8 mouse cellular contexts compared by ENCODE assay signal in the genomic region with DNA sequence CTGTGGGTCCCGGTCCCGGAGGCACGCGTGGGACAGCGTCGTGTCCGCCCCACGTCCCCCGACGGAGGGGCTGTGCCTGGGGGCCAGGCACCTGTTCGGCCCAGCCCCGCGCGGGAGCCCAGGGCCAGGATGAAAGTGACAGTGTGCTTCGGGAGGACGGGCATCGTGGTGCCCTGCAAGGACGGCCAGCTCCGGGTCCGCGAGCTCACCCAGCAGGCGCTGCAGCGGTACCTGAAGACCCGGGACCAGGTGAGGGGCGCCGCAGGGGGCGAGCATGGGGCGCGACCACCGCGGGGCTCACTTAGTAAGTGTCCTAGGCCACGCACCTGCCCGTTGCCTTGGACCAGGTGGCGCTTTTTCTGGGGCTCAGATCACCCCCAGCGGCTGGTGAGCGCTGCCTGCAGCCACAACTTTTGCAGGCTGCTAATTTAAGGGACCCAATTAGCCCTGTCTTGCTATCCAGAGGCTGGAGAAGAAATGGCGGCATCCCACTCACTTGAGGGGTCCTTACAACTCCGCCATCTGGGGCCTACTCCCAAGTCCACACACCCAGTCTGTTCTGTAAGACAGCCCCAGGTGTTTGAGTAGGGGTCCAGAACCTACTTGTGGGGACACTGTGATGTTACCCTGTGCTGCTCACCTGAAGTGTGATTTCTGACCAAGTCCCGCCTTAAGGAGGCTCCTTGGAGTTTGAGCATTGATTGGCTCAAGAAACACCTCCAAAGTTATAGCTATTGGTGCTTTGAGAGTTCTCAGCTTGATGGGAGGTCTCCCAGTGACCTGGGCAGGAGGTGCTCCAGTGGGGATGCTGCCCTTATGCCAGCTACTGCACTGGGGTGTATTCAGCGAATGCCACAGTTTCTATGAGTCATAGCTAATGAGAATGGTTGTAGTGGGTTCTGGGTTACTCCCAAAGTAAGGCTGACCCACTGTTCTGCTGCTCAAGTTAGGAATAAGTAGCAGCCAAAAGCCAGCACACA. TPM values are rescaled to one million over a fixed set of nuclear protein-coding genes. Genes with fewer than 3 reads are reported as not detected.
DNase-seq lines count a peak whose midpoint lies in the region; ATAC-seq and TF ChIP-seq lines count a peak whose summit lies in the region.

No protein-coding gene starts in this region.

- peak overlapping the region; percentile 58 for H3K4me3 ChIP-seq in thymus, adult 2 months (ENCODE audit: control insufficient read depth, insufficient read depth, low read length)
- peak overlapping the region; percentile 92 for H3K4me3 ChIP-seq in heart, embryonic 12.5 days
- H3K4me3 ChIP-seq in kidney, embryonic 14.5 days (ENCODE audit: low read length), result peak overlapping the region; percentile 96
- peak overlapping the region; percentile 91 for H3K4me3 ChIP-seq in lung, postnatal 0 days (ENCODE audit: low read depth, low read length)

- no peak overlapping the region for H3K27ac ChIP-seq in thymus, adult 2 months (ENCODE audit: control insufficient read depth, insufficient read depth, low read length)
- H3K27ac ChIP-seq in heart, embryonic 12.5 days (ENCODE audit: poor library complexity, severe bottlenecking), result peak overlapping the region; percentile 15
- H3K27ac ChIP-seq in kidney, embryonic 14.5 days (ENCODE audit: low read depth, low read length), result no peak overlapping the region
- peak overlapping the region; percentile 88 for H3K27ac ChIP-seq in lung, postnatal 0 days (ENCODE audit: low read length)

- H3K9me3 ChIP-seq in heart, embryonic 12.5 days (replicated peaks), result no peaks in the 10 kb centered on the region
- H3K9me3 ChIP-seq in kidney, embryonic 14.5 days (ENCODE audit: control insufficient read depth, low read length), result no peaks in the 10 kb centered on the region
- H3K9me3 ChIP-seq in lung, postnatal 0 days (ENCODE audit: low read length), result no peaks in the 10 kb centered on the region

- H3K36me3 ChIP-seq in thymus, adult 2 months (ENCODE audit: control insufficient read depth, insufficient read depth, low read length), result no peaks in the 10 kb centered on the region
- H3K36me3 ChIP-seq in heart, embryonic 12.5 days, result no peaks in the 10 kb centered on the region
- H3K36me3 ChIP-seq in kidney, embryonic 14.5 days (ENCODE audit: control insufficient read depth, insufficient read depth, low read length), result no peaks in the 10 kb centered on the region
- no peaks in the 10 kb centered on the region for H3K36me3 ChIP-seq in lung, postnatal 0 days (ENCODE audit: insufficient read depth, low read length)
- no peaks in the 10 kb centered on the region for H3K36me3 ChIP-seq in splenic B cell, adult 2 months (ENCODE audit: control insufficient read depth, insufficient read depth, low read length, poor library complexity, severe bottlenecking)

- H3K4me2 ChIP-seq in heart, embryonic 12.5 days, result peak overlapping the region; percentile 87
- H3K4me2 ChIP-seq in kidney, embryonic 14.5 days (replicated peaks; ENCODE audit: low read depth, low read length), result peak overlapping the region; percentile 94
- peak overlapping the region; percentile 95 for H3K4me2 ChIP-seq in lung, postnatal 0 days (replicated peaks; ENCODE audit: low read depth, low read length)

- TF ChIP-seq POLR2A in thymus, adult 2 months (IDR thresholded peaks at IDR 0.05; ENCODE audit: control insufficient read depth, extremely low read depth, insufficient read depth, low read length, poor library complexity), result no peak

- H3K9ac ChIP-seq in heart, embryonic 12.5 days, result peak overlapping the region; percentile 96
- peak overlapping the region; percentile 93 for H3K9ac ChIP-seq in kidney, embryonic 14.5 days (ENCODE audit: low read depth, low read length)
- H3K9ac ChIP-seq in lung, postnatal 0 days (replicated peaks; ENCODE audit: low read depth), result peak overlapping the region; percentile 77

- H3K27me3 ChIP-seq in thymus, adult 2 months (ENCODE audit: control insufficient read depth, insufficient read depth, low read length), result no peaks in the 10 kb centered on the region; the same call in 1 of the 2 replicates
- H3K27me3 ChIP-seq in heart, embryonic 12.5 days (replicated peaks), result no peaks in the 10 kb centered on the region
- H3K27me3 ChIP-seq in kidney, embryonic 14.5 days (ENCODE audit: control insufficient read depth, insufficient read depth, low read length), result no peaks in the 10 kb centered on the region
- no peaks in the 10 kb centered on the region for H3K27me3 ChIP-seq in lung, postnatal 0 days (replicated peaks; ENCODE audit: insufficient read depth, low read length)
- H3K27me3 ChIP-seq in splenic B cell, adult 2 months (ENCODE audit: control insufficient read depth, insufficient read depth, low read length, poor library complexity, severe bottlenecking), result no peaks in the 10 kb centered on the region

- peak; percentile 66 for ATAC-seq in heart, embryonic 12.5 days (ENCODE audit: insufficient number of reproducible peaks, low FRiP score)
- peak; percentile 61 for ATAC-seq in kidney, embryonic 14.5 days (ENCODE audit: low FRiP score, low TSS enrichment)
- peak; percentile 49 for ATAC-seq in lung, postnatal 0 days

- H3K4me1 ChIP-seq in thymus, adult 2 months (replicated peaks; ENCODE audit: control insufficient read depth, insufficient read depth, low read length), result peaks cover 8% of the 10 kb centered on the region
- H3K4me1 ChIP-seq in heart, embryonic 12.5 days (replicated peaks), result peaks cover 16% of the 10 kb centered on the region
- H3K4me1 ChIP-seq in kidney, embryonic 14.5 days (ENCODE audit: control insufficient read depth, insufficient read depth, low read length), result peaks cover 9% of the 10 kb centered on the region; the same call in 1 of the 2 replicates
- no peaks in the 10 kb centered on the region; the same call in none of the 2 replicates for H3K4me1 ChIP-seq in lung, postnatal 0 days (ENCODE audit: insufficient read depth, low read depth, low read length)

- peak; percentile 7 for DNase-seq in thymus, adult 2 months
- DNase-seq in thymus, postnatal 4 days, result no peak
- peak; percentile 36 for DNase-seq in embryo, embryonic 10.5 days (ENCODE audit: low spot score)
- DNase-seq in lung, postnatal 0 days (ENCODE audit: low spot score), result peak; percentile 68
- DNase-seq in splenic B cell, adult 2 months (ENCODE audit: low read depth, low spot score), result peak; percentile 17
- no peak for DNase-seq in MN1 (ENCODE audit: low spot score)

- WGBS in thymus, adult 2 months, result 7% methylated on average over 40 of the region's 40 CpGs
- WGBS in heart, embryonic 12.5 days, result 5% methylated on average over 40 of the region's 40 CpGs
- whole genome bisulfite sequencing in kidney, embryonic 14.5 days, result 3% methylated on average over 40 of the region's 40 CpGs
- WGBS in lung, postnatal 0 days, result 2% methylated on average over 35 of the region's 40 CpGs

- TF ChIP-seq EP300 in lung, postnatal 0 days (IDR thresholded peaks at IDR 0.05), result no peak

- TF ChIP-seq CTCF in thymus, adult 2 months (IDR thresholded peaks at IDR 0.05; ENCODE audit: borderline replicate concordance, control insufficient read depth, extremely low read depth, insufficient read depth, low read length, poor library complexity), result 0 out of 2 replicates have a peak, but pooled peaks have one; percentile 2
- TF ChIP-seq CTCF in lung, postnatal 0 days (IDR thresholded peaks at IDR 0.05), result peak; percentile 26

RNA-seq across cellular contexts. Expression of gene Pard3b, which starts 0.8 kb away (rescaled TPM):
- 0.71 and 2.0 TPM in 2 replicates for polyA plus RNA-seq in thymus, adult 2 months (2012; rRNA removed)
- polyA plus RNA-seq in heart, embryonic 12.5 days (2016; fragmentation: Nextera tagmentation; extraction: Ambion mirVana), result 16.0 and 17.2 TPM in 2 replicates
- 18.4 and 22.4 TPM in 2 replicates for polyA plus RNA-seq in kidney, embryonic 14.5 days (2014; fragmentation: Nextera tagmentation; extraction: Ambion mirVana)
- 19.1 and 23.8 TPM in 2 replicates for polyA plus RNA-seq in lung, postnatal 0 days (2015; fragmentation: Nextera tagmentation; extraction: Ambion mirVana)

Comparison
In these comparisons a context has a peak if more than half of its experiments do, and no peak if none do; other contexts are left out.
1. DNase-seq: peak in thymus, adult 2 months (single experiment), embryo, embryonic 10.5 days (single experiment), lung, postnatal 0 days (single experiment) and splenic B cell, adult 2 months (single experiment); none in thymus, postnatal 4 days (single experiment) and MN1 (single experiment).
2. H3K27ac ChIP-seq: peak in heart, embryonic 12.5 days (single experiment) and lung, postnatal 0 days (single experiment); none in thymus, adult 2 months (single experiment) and kidney, embryonic 14.5 days (single experiment).
3. Peak in every context shown above with its lines, with median percentiles within 50 percentile points of each other: H3K4me3 ChIP-seq, ATAC-seq, H3K4me2 ChIP-seq and H3K9ac ChIP-seq.